Mouse (Mus musculus) forebrain, postnatal 0 days (tissue): ENCODE results near the gene Rasal2. TPM values are rescaled to one million over a fixed set of nuclear protein-coding genes. Genes with fewer than 3 reads are reported as not detected.
A peak's percentile ranks its signal among the peaks of the same experiment; 100 is the strongest.

Experiments used
- ATAC-seq: fragments of 200-750 bp; cut with Nextera tagmentation; 2 replicates; pipeline ENCODE4 v1.8.0; 2017; ENCODE audit warnings: mild to moderate bottlenecking, moderate library complexity
- DNase-seq: peaks from one replicate; pipeline ENCODE4 v3.0.0-alpha.2; 2015
- H3K27ac ChIP-seq: fragments of 300-500 bp; sonication (generic); 2 replicates; pipeline ENCODE4 v1.5.1; 2014; ENCODE audit warnings: low read depth, mild to moderate bottlenecking, antibody characterized with exemption, low read length, moderate library complexity, mixed read lengths
- H3K27me3 ChIP-seq: fragments of 300-500 bp; sonication (generic); 2 replicates; pipeline ENCODE4 v1.6.1; 2014; ENCODE audit warnings: mild to moderate bottlenecking, low read length, mixed read lengths; ENCODE audit not compliant: insufficient read depth
- H3K36me3 ChIP-seq: fragments of 300-500 bp; sonication (generic); 2 replicates; pipeline ENCODE4 v1.6.1; 2014; ENCODE audit warnings: mild to moderate bottlenecking, moderate library complexity; ENCODE audit not compliant: insufficient read depth
- H3K4me1 ChIP-seq: fragments of 300-500 bp; sonication (generic); 2 replicates; pipeline ENCODE4 v1.6.1; 2014; ENCODE audit warnings: antibody characterized with exemption; ENCODE audit not compliant: insufficient read depth
- H3K4me2 ChIP-seq: fragments of 300-500 bp; sonication (generic); 2 replicates; pipeline ENCODE4 v1.6.1; 2014; ENCODE audit warnings: low read depth, mild to moderate bottlenecking, moderate library complexity
- H3K4me3 ChIP-seq: fragments of 300-500 bp; sonication (generic); 2 replicates; pipeline ENCODE4 v1.5.1; 2014; ENCODE audit warnings: low read depth, low read length, mixed read lengths
- H3K9ac ChIP-seq: fragments of 300-500 bp; sonication (generic); 2 replicates; pipeline ENCODE4 v1.6.1; 2014; ENCODE audit warnings: mild to moderate bottlenecking
- H3K9me3 ChIP-seq: fragments of 300-500 bp; sonication (generic); 2 replicates; pipeline ENCODE4 v1.6.1; 2016; ENCODE audit warnings: low read length
- CTCF ChIP-seq: sonication (generic); IDR thresholded peaks from 2 replicates; pipeline ENCODE4 v1.5.1; 2016; ENCODE audit warnings: antibody characterized with exemption, control low read depth, low read depth
- WGBS: fragments of 180-500 bp; shearing (Covaris S2); extraction: QIAGEN DNeasy Blood & Tissue Kit; methylation state at CpG from one replicate; pipeline ENCODE4 v1.1.7; 2014; 5-methylcytosine and 5-hydroxymethylcytosine counted together
- polyA plus RNA-seq: library from polyadenylated mRNA; unstranded; fragments of >200 nt; fragmentation: Nextera tagmentation; extraction: Ambion mirVana; gene quantifications from 2 replicates; pipeline ENCODE4 v1.2.1, GENCODE M21; 2015
- total RNA-seq: library from RNA; depleted of rRNA; stranded (reverse); fragments of >200 nt; gene quantifications from 2 replicates; pipeline ENCODE4 v1.2.3, GENCODE M21; 2014

The Rasal2 gene
- total and polyA plus RNA-seq, 2 experiments from 2014 or later, result 26.3 to 42.1 TPM

DNA sequence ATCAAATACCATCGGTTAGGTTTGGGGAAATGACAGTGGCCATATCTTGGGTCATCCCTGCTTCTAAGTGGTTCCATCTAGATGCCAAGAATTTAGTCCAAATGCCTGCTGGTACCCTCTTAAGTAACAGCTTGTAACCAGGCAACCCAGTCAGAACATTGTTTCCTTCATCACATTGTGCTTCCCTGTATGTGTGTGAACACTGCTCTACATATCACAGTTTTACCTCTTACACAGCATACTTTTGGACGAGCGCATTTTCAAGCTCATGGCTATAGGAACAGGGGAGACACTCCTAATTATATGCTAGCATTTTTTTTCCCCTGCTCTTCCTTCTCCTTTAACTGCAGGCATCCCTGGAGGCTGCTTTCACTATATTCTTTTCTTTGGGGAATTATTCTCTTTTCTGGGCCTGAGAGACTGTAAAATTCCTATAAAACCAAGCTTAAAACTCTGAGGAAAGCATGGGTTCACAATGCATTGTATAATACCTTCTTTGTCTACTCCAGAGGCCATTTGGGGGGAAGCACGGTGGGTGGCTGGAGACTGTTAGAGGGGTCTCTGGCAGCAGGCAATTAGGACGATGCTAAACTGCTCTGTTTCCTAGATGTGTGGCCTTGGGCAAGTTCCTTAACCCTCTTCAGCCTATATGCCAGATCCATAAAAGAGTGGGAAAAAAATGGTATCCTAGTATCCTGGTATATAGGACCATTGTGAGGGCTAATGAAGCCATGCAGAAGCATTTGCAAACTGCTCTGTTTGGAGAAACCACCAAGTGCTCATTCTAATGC is 40.6 kb upstream of the Rasal2 start:
- no peak overlapping the region for H3K4me2 ChIP-seq
- TF ChIP-seq CTCF, result no peak
- DNase-seq (no peak), ATAC-seq (peak; percentile 25; the same call in 1 of the 2 replicates)
- WGBS, result 15% methylated on average over 5 of the region's 5 CpGs
- H3K36me3 ChIP-seq, result no peaks in the 10 kb centered on the region
- no peak overlapping the region for H3K9ac ChIP-seq
- 0 out of 2 replicates have a peak, but pooled peaks cover 4% of the 10 kb centered on the region for H3K27me3 ChIP-seq
- peaks cover 5% of the 10 kb centered on the region for H3K4me1 ChIP-seq
- no peaks in the 10 kb centered on the region for H3K9me3 ChIP-seq
- no peak overlapping the region for H3K27ac ChIP-seq
- H3K4me3 ChIP-seq, result no peak overlapping the region

DNA sequence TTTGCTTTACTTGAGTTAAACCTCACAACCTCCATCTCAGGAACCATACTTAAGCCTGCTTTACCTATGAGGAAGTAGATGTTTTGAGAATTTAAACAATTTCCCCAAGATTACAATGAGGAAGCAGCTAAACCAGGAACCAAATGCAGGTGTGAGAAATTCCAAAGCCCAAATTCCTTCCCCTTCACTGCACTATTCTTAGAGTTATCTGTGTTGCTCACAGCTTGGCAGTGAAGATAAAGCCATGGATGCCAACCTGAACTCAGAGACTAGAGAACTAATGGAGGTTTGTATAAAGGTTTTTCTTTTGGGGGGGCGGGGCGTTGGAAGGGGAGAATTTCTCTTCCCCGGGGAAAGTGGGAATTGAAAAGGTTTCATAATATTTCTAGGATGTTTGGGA is 39.9 kb upstream of the Rasal2 start:
- peaks cover 5% of the 10 kb centered on the region for H3K4me1 ChIP-seq
- no peak for TF ChIP-seq CTCF
- H3K9me3 ChIP-seq, result no peaks in the 10 kb centered on the region
- DNase-seq (no peak), ATAC-seq (no peak)
- H3K36me3 ChIP-seq, result no peaks in the 10 kb centered on the region
- no peak overlapping the region for H3K27ac ChIP-seq
- no peak overlapping the region for H3K9ac ChIP-seq
- no peak overlapping the region for H3K4me2 ChIP-seq
- no peak overlapping the region for H3K4me3 ChIP-seq
- 0 out of 2 replicates have a peak, but pooled peaks cover 4% of the 10 kb centered on the region for H3K27me3 ChIP-seq
- 51% methylated on average over 3 of the region's 3 CpGs for WGBS

DNA sequence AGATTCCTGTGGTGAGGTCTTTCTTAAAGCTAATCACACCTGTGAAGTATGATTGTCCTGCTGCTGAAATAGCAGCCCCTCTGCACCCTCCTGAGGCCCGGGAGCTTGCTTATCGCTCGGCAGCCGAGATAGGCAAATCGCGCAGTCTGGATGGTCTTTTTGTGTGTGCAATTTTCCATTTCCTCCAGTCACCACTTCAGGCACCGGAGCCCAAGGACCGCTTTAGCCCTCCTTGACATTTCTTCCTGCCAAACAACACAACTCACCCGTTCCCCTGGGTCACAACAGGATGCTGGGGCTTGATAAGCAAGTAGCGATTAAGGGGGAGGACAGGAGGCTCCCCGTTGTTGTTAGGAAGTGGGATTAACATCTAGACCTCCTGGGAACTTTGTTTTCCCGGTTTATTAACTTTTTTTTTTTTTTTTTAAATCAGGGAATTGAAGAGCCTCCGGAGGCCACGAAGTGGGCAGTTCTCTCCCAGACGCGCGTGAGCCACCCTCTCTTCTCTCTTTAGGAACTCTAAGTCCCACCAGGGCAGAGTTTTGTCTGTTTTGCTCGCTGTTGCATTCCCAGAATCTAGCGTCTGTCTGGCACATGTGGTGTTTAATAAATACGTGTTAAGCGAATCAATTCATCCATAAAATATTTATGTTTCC is 37.7 kb upstream of the Rasal2 start:
- Histone ChIP-seq H3K27me3 (0 out of 2 replicates have a peak, but pooled peaks cover 4% of the 10 kb centered on the region), H3K9me3 (no peaks in the 10 kb centered on the region), H3K27ac (no peak overlapping the region), H3K36me3 (no peaks in the 10 kb centered on the region), H3K9ac (no peak overlapping the region), H3K4me3 (0 out of 2 replicates have a peak overlapping the region, but pooled peaks have one; percentile 5), H3K4me1 (peaks cover 5% of the 10 kb centered on the region), H3K4me2 (peak overlapping the region; percentile 32)
- no peak for ATAC-seq
- TF ChIP-seq CTCF, result no peak
- WGBS, result 13% methylated on average over 21 of the region's 21 CpGs
- DNase-seq, result no peak

DNA sequence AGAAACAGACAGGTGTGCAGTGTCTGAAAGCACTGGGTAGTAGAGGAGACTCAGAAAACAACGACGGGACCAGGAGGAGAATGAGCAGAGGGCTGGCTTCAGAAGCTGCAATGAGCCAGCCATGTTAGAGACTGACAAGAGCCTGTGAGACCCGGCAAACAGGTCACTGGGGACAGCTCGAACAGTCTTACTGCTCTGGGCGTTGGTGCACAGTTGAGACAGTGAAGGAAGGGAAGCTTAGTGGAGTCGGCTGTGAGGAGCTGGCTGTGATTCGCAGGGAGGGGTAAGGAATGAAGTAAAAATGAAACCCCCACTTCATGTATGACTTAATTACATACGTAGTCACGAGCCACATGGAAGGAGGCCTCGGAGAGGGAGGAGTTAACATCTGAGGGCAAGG is 37.1 kb upstream of the Rasal2 start:
- ATAC-seq (no peak), DNase-seq (no peak)
- Histone ChIP-seq H3K27me3 (0 out of 2 replicates have a peak, but pooled peaks cover 4% of the 10 kb centered on the region), H3K4me2 (peak overlapping the region; percentile 32), H3K4me1 (peaks cover 10% of the 10 kb centered on the region), H3K9me3 (no peaks in the 10 kb centered on the region), H3K9ac (no peak overlapping the region), H3K4me3 (0 out of 2 replicates have a peak overlapping the region, but pooled peaks have one; percentile 5), H3K27ac (no peak overlapping the region), H3K36me3 (no peaks in the 10 kb centered on the region)
- 18% methylated on average over 10 of the region's 10 CpGs for WGBS
- TF ChIP-seq CTCF, result no peak

DNA sequence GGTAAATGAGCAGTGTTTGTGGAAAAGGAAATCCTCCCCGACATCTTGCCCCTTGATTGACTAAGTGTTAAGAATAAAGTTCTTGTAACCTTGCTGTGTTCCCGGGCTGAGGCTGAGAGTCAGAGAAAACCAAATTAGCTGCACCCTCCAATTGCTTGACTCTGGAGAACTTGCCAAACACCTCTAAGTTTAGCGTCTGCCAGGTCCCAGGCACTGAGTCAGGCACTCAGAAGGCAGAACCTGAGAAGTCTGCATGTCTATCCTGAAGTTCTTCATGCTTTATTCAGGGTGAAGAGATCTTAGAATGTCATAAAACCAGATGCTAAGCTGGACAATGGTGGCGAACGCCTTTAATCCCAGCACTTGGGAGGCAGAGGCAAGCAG is 36.4 kb upstream of the Rasal2 start:
- 61% methylated on average over 5 of the region's 5 CpGs for WGBS
- 0 out of 2 replicates have a peak, but pooled peaks cover 4% of the 10 kb centered on the region for H3K27me3 ChIP-seq
- no peak overlapping the region for H3K27ac ChIP-seq
- H3K36me3 ChIP-seq, result no peaks in the 10 kb centered on the region
- ATAC-seq (no peak), DNase-seq (no peak)
- peaks cover 16% of the 10 kb centered on the region for H3K4me1 ChIP-seq
- H3K4me3 ChIP-seq, result no peak overlapping the region
- no peaks in the 10 kb centered on the region for H3K9me3 ChIP-seq
- H3K9ac ChIP-seq, result no peak overlapping the region
- no peak overlapping the region for H3K4me2 ChIP-seq
- TF ChIP-seq CTCF, result no peak

DNA sequence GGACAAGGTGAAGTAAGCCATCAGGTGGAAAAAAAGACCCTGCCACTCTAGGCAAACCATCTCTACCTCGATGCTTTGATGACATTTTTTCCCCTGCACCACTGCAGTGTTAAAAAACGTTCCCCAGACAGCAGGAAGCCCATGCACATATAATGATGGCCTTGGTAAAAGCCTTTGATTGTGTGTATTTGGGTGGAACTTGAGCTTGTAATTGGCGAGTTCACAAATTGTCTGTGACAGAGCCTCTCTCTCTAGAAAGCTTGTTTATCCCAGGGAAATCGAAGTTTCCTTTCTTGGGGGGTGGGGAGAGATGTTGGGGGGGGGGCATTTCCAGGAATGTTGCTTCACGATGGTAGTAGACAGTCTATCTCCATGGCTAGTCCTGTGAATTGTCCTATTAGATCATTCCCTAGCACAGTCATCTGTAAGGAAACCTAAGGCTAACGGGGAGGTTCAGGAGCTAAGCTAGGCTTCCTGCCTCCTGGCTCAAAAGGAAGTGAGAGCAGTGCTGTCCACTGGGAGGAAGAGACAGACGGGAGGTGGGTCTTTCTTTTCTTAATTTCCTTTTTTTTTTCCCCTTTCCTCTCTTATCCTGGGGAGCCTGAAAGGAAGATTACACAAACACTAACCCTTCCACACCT is 35.9 kb upstream of the Rasal2 start:
- H3K36me3 ChIP-seq, result no peaks in the 10 kb centered on the region
- ATAC-seq (no peak), DNase-seq (no peak)
- H3K27ac ChIP-seq, result no peak overlapping the region
- no peaks in the 10 kb centered on the region for H3K9me3 ChIP-seq
- H3K27me3 ChIP-seq, result 0 out of 2 replicates have a peak, but pooled peaks cover 4% of the 10 kb centered on the region
- H3K9ac ChIP-seq, result no peak overlapping the region
- H3K4me2 ChIP-seq, result no peak overlapping the region
- H3K4me3 ChIP-seq, result no peak overlapping the region
- WGBS, result 15% methylated on average over 7 of the region's 7 CpGs
- TF ChIP-seq CTCF, result no peak
- H3K4me1 ChIP-seq, result peaks cover 20% of the 10 kb centered on the region
